Mouse (Mus musculus) ES-Bruce4 (cell line): Measurements from ENCODE around the gene Dhx37. TPM values are rescaled to one million over a fixed set of nuclear protein-coding genes. Genes with fewer than 3 reads are reported as not detected.
"Not testable (repeated sequence)": the region's sequence is repeated elsewhere in the genome, so short reads cannot be mapped to it uniquely, and the experiment has no call there.

Source experiments
- H3K27ac ChIP-seq: 2 replicates; pipeline ENCODE4 v1.5.1; 2012; ENCODE audit warnings: low read length, inconsistent platforms; ENCODE audit not compliant: insufficient read depth
- H3K27me3 ChIP-seq: 2 replicates; pipeline ENCODE4 v1.6.1; 2012; ENCODE audit warnings: mild to moderate bottlenecking, low read length, inconsistent platforms; ENCODE audit not compliant: control insufficient read depth, poor library complexity, insufficient read depth, severe bottlenecking
- H3K36me3 ChIP-seq: 2 replicates; pipeline ENCODE4 v1.6.1; 2012; ENCODE audit warnings: inconsistent platforms, mild to moderate bottlenecking, low read length, moderate library complexity; ENCODE audit not compliant: control insufficient read depth, poor library complexity, insufficient read depth, severe bottlenecking
- H3K4me1 ChIP-seq: one replicate; pipeline ENCODE4 v1.8.1; 2011; ENCODE audit warnings: low read length; ENCODE audit not compliant: control insufficient read depth, insufficient read depth
- H3K4me3 ChIP-seq: 2 replicates; pipeline ENCODE4 v1.5.1; 2011; ENCODE audit warnings: low read depth, mild to moderate bottlenecking, low read length
- H3K9ac ChIP-seq: 2 replicates; pipeline ENCODE4 v1.6.1; 2012; ENCODE audit warnings: low read depth, mild to moderate bottlenecking, inconsistent platforms; ENCODE audit not compliant: poor library complexity, severe bottlenecking
- H3K9me3 ChIP-seq: replicated peaks from 2 replicates; pipeline ENCODE4 v1.6.1; 2012; ENCODE audit warnings: mild to moderate bottlenecking, low read length, inconsistent platforms; ENCODE audit not compliant: control insufficient read depth, poor library complexity, insufficient read depth, severe bottlenecking
- CTCF ChIP-seq: IDR thresholded peaks from one replicate; pipeline ENCODE4 v1.8.1; 2011; ENCODE audit warnings: low read depth, low read length
- EP300 ChIP-seq: IDR thresholded peaks from 2 replicates; pipeline ENCODE4 v1.6.1; 2011; ENCODE audit warnings: low read depth, low read length; ENCODE audit not compliant: insufficient read depth
- POLR2A ChIP-seq: IDR thresholded peaks from one replicate; pipeline ENCODE4 v1.8.1; 2011; ENCODE audit warnings: low read length; ENCODE audit not compliant: insufficient read depth
- polyA plus RNA-seq: library from polyadenylated mRNA; stranded (reverse); fragments of >200 nt; gene quantifications from 2 replicates; pipeline ENCODE4 v1.2.4, GENCODE M21; 2011; ENCODE audit warnings: low read depth; ENCODE audit not compliant: missing spikeins, insufficient read depth, insufficient read length

Gene Dhx37
- polyA plus RNA-seq, 1 experiment, result 35.2 TPM

DNA sequence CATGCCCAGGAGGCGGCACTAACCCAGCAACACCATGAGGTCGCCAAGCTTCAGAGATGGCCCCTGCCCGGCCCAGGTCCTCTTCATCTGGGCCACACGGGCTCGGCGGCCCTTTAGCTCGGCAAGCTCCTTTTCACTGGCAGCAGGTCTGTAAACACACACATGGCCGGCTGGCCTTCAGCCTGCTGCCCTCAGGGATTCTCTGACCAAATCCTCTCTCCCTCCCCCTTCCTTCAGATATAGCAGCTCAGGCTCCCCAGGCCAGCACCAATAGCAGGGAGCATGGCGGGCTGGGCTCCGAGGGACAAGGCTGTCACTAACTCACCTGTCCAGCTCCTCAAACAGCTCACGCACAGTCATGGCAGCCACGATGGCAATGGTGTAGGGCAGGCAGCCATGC is 15.3 kb downstream of the Dhx37 start:
- Histone ChIP-seq H3K4me3 (peak overlapping the region; percentile 39; the same call in 1 of the 2 replicates), H3K9me3 (no peaks in the 10 kb centered on the region), H3K9ac (no peak overlapping the region), H3K27me3 (no peaks in the 10 kb centered on the region), H3K4me1 (no peaks in the 10 kb centered on the region), H3K36me3 (peaks cover 44% of the 10 kb centered on the region), H3K27ac (no peak overlapping the region)
- TF ChIP-seq CTCF (no peak), POLR2A (no peak), EP300 (no peak)

- Histone ChIP-seq H3K4me1 (no peaks in the 10 kb centered on the region), H3K27me3 (no peaks in the 10 kb centered on the region), H3K9me3 (no peaks in the 10 kb centered on the region), H3K9ac (no peak overlapping the region), H3K4me3 (no peak overlapping the region), H3K36me3 (peaks cover 33% of the 10 kb centered on the region), H3K27ac (no peak overlapping the region)
- TF ChIP-seq CTCF, result no peak
- no peak for TF ChIP-seq POLR2A
- TF ChIP-seq EP300, result no peak
These were observed 17.7 kb downstream of the Dhx37 start for GRCm38 (mm10) chr5:125416183-125416582.

- H3K9ac ChIP-seq, result no peak overlapping the region
- no peak for TF ChIP-seq POLR2A
- no peak for TF ChIP-seq CTCF
- no peak for TF ChIP-seq EP300
- no peaks in the 10 kb centered on the region for H3K9me3 ChIP-seq
- H3K27ac ChIP-seq, result no peak overlapping the region
- no peaks in the 10 kb centered on the region for H3K4me1 ChIP-seq
- no peak overlapping the region for H3K4me3 ChIP-seq
- no peaks in the 10 kb centered on the region for H3K27me3 ChIP-seq
- H3K36me3 ChIP-seq, result peaks cover 28% of the 10 kb centered on the region
These were observed 20.2 kb downstream of the Dhx37 start for GRCm38 (mm10) chr5:125413763-125414162.

GRCm38 (mm10) chr5:125412536-125412935 is 21.4 kb downstream of the Dhx37 start:
- not testable (repeated sequence) for H3K4me3 ChIP-seq, H3K9me3 ChIP-seq, H3K9ac ChIP-seq, H3K27ac ChIP-seq, H3K27me3 ChIP-seq, H3K4me1 ChIP-seq
- peaks cover 24% of the 10 kb centered on the region for H3K36me3 ChIP-seq

DNA sequence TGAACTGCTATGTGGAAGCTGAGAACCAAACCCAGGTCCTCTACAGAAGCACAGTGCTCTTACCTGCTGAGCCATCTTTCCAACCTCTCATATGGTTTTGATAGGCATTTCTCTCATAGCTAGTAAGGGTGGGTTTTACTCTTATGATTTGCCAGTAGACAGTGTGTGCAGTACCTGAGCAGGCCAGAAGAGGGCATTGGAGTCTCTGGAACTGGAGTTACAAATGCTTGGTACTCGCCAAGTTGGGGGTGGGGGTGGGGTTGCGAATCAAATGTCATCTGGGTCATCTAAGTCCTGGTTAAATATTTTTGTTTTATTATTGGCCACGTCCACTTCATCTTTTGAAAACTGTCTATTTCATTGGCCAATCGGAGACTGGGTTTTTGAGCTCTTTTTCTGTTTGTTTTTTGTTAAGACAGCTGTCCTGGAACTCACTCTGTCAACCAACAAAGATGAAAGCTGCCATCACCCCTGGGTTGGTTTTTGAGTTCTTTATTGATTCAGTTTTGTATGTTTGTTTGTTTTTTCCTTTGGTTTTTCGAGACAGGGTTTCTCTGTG is 21.9 kb downstream of the Dhx37 start:
- Histone ChIP-seq H3K27ac (no peak overlapping the region), H3K27me3 (no peaks in the 10 kb centered on the region), H3K9ac (no peak overlapping the region), H3K36me3 (peaks cover 20% of the 10 kb centered on the region), H3K4me3 (no peak overlapping the region), H3K9me3 (no peaks in the 10 kb centered on the region), H3K4me1 (no peaks in the 10 kb centered on the region)
- TF ChIP-seq POLR2A, result no peak
- peak; percentile 44 for TF ChIP-seq CTCF
- TF ChIP-seq EP300, result no peak

- H3K9ac ChIP-seq, result peak overlapping the region; percentile 46
- peak overlapping the region; percentile 46; the same call in 1 of the 2 replicates for H3K27ac ChIP-seq
- no peaks in the 10 kb centered on the region for H3K4me1 ChIP-seq
These were observed 24.4 kb downstream of the Dhx37 start for GRCm38 (mm10) chr5:125409348-125410090.

More at GRCm38 (mm10) chr5:125409348-125410090, 24.4 kb downstream of the Dhx37 start:
- TF ChIP-seq CTCF, result no peak
- no peak for TF ChIP-seq POLR2A
- no peak for TF ChIP-seq EP300
- no peaks in the 10 kb centered on the region for H3K9me3 ChIP-seq
- H3K36me3 ChIP-seq, result peaks cover under 1% of the 10 kb centered on the region
- H3K4me3 ChIP-seq, result peak overlapping the region; percentile 61
- H3K27me3 ChIP-seq, result no peaks in the 10 kb centered on the region
